Mouse (Mus musculus): Measurements from ENCODE around the gene Sh2b2. TPM values are rescaled to one million over a fixed set of nuclear protein-coding genes. Genes with fewer than 3 reads are reported as not detected.

Sh2b2 gene
- total RNA-seq (2014; fragmentation: Nextera tagmentation) (32.9 and 67.0 TPM in 2 replicates), total RNA-seq (2017) (10.9 and 13.9 TPM in 2 replicates)

GRCm38 (mm10) chr5:136246452-136246838 lies at the start of gene Sh2b2:
TSS of gene Sh2b2 (minus strand) at chr5:136246556.
- ATAC-seq (replicated peaks; ENCODE audit: poor library complexity, severe bottlenecking) = peak; percentile 59

GRCm38 (mm10) chr5:136292971-136293418 lies 46.6 kb upstream of the Sh2b2 start:
- ATAC-seq (replicated peaks; ENCODE audit: poor library complexity, severe bottlenecking) = no peak

GRCm38 (mm10) chr5:136292361-136292760 lies 46.0 kb upstream of the Sh2b2 start:
- ATAC-seq (replicated peaks; ENCODE audit: poor library complexity, severe bottlenecking) = no peak

- no peak for ATAC-seq (replicated peaks; ENCODE audit: poor library complexity, severe bottlenecking)
These were observed 45.2 kb upstream of the Sh2b2 start for GRCm38 (mm10) chr5:136291562-136291961.

- no peak for ATAC-seq (replicated peaks; ENCODE audit: poor library complexity, severe bottlenecking)
These were observed 43.4 kb upstream of the Sh2b2 start for GRCm38 (mm10) chr5:136289776-136290175.

- ATAC-seq (replicated peaks; ENCODE audit: poor library complexity, severe bottlenecking) = no peak
These were observed 42.2 kb upstream of the Sh2b2 start for GRCm38 (mm10) chr5:136288351-136289081.

- ATAC-seq (replicated peaks; ENCODE audit: poor library complexity, severe bottlenecking) = no peak
These were observed 40.2 kb upstream of the Sh2b2 start for GRCm38 (mm10) chr5:136286566-136286965.

GRCm38 (mm10) chr5:136285106-136285505 lies 38.8 kb upstream of the Sh2b2 start:
- ATAC-seq (replicated peaks; ENCODE audit: poor library complexity, severe bottlenecking) = no peak

- ATAC-seq (replicated peaks; ENCODE audit: poor library complexity, severe bottlenecking) = no peak
These were observed 35.0 kb upstream of the Sh2b2 start for GRCm38 (mm10) chr5:136281351-136281750.

- ATAC-seq (replicated peaks; ENCODE audit: poor library complexity, severe bottlenecking) = no peak
These were observed 28.4 kb upstream of the Sh2b2 start for GRCm38 (mm10) chr5:136274739-136275138.

GRCm38 (mm10) chr5:136269937-136270336 lies 23.6 kb upstream of the Sh2b2 start:
- ATAC-seq (replicated peaks; ENCODE audit: poor library complexity, severe bottlenecking) = no peak

- no peak for ATAC-seq (replicated peaks; ENCODE audit: poor library complexity, severe bottlenecking)
These were observed 19.7 kb upstream of the Sh2b2 start for GRCm38 (mm10) chr5:136266077-136266476.

GRCm38 (mm10) chr5:136263342-136263741 lies 17.0 kb upstream of the Sh2b2 start:
- ATAC-seq (replicated peaks; ENCODE audit: poor library complexity, severe bottlenecking) = no peak

GRCm38 (mm10) chr5:136258919-136259318 lies 12.6 kb upstream of the Sh2b2 start:
- ATAC-seq (replicated peaks; ENCODE audit: poor library complexity, severe bottlenecking) = peak; percentile 62

- ATAC-seq (replicated peaks; ENCODE audit: poor library complexity, severe bottlenecking) = peak; percentile 59
These were observed 6.5 kb upstream of the Sh2b2 start for GRCm38 (mm10) chr5:136252899-136253298.

- 0 out of 2 replicates have a peak, but pooled peaks have one; percentile 17 for ATAC-seq (replicated peaks; ENCODE audit: poor library complexity, severe bottlenecking)
These were observed 4.6 kb upstream of the Sh2b2 start for GRCm38 (mm10) chr5:136251004-136251403.

- ATAC-seq (replicated peaks; ENCODE audit: poor library complexity, severe bottlenecking) = no peak
These were observed 2.1 kb upstream of the Sh2b2 start for GRCm38 (mm10) chr5:136248441-136248840.

- ATAC-seq (replicated peaks; ENCODE audit: poor library complexity, severe bottlenecking) = peak; percentile 1; the same call in 1 of the 2 replicates
These were observed 560 bp downstream of the Sh2b2 start for GRCm38 (mm10) chr5:136245541-136246451.

GRCm38 (mm10) chr5:136244762-136245540 lies 1.4 kb downstream of the Sh2b2 start:
- ATAC-seq (replicated peaks; ENCODE audit: poor library complexity, severe bottlenecking) = peak; percentile 64

All from granulocyte monocyte progenitor cell, adult 5-6 weeks (primary cell).